ENCODE assay signal across 11 mouse cellular contexts in genomic region chr3:152556919-152557318, GRCm38 (mm10).
DNase-seq lines count a peak whose midpoint lies in the region; TF ChIP-seq lines count a peak whose summit lies in the region.
"Had no signal": no experiment of that assay in that cellular context is flagged by ENCODE, and none has a peak within 500 bp of the region (broad histone marks: within the 10 kb centered on the region; RNA-seq: fewer than 3 reads in every experiment).

No protein-coding gene starts in this region.

- DNase-seq in kidney, adult 2 months = no peak
- no peak for DNase-seq in kidney, adult 18-20 months
- peak; percentile 21 for DNase-seq in thymus, postnatal 4 days
- no peak for DNase-seq in thymus, postnatal 0 days (ENCODE audit: low spot score)
- peak; percentile 57 for DNase-seq in ZHBTc4 (ENCODE audit: low read depth, low spot score)
- DNase-seq in embryo, embryonic 9.5 days (ENCODE audit: extremely low spot score) = no peak
- DNase-seq in T-cell, adult 2 months (ENCODE audit: low spot score) = no peak
- DNase-seq: cerebellum, adult 9-11 months; heart, adult 18-20 months had no signal

- no peaks in the 10 kb centered on the region for H3K27me3 ChIP-seq in kidney, adult 2 months (replicated peaks; ENCODE audit: control insufficient read depth, insufficient read depth, low read length)
- H3K27me3 ChIP-seq: limb, embryonic 13.5 days had no signal

- no peak overlapping the region for H3K4me3 ChIP-seq in kidney, adult 2 months (ENCODE audit: insufficient read depth, low read depth, low read length)
- H3K4me3 ChIP-seq: embryonic facial prominence, embryonic 10.5 days; limb, embryonic 13.5 days had no signal

- H3K36me3 ChIP-seq in kidney, adult 2 months (ENCODE audit: control insufficient read depth, insufficient read depth, low read length) = no peaks in the 10 kb centered on the region
- H3K36me3 ChIP-seq: embryonic facial prominence, embryonic 10.5 days; limb, embryonic 13.5 days had no signal

- WGBS in kidney, adult 2 months = 86% methylated on average over 3 of the region's 3 CpGs

- TF ChIP-seq POLR2A in kidney, adult 2 months (IDR thresholded peaks at IDR 0.05; ENCODE audit: low read depth, low read length) = no peak

- TF ChIP-seq CTCF in kidney, adult 2 months (conservative IDR thresholded peaks at IDR 0.05; ENCODE audit: insufficient read depth, insufficient read length, low read depth, low read length) = 0 out of 2 replicates have a peak, but pooled peaks have one; percentile 18

- H3K4me1 ChIP-seq in kidney, adult 2 months (ENCODE audit: control insufficient read depth, insufficient read depth, low read length) = no peaks in the 10 kb centered on the region
- H3K4me1 ChIP-seq: limb, embryonic 13.5 days had no signal

- no peak overlapping the region for H3K27ac ChIP-seq in kidney, adult 2 months (ENCODE audit: insufficient read depth, low read depth, low read length)
- H3K27ac ChIP-seq: embryonic facial prominence, embryonic 10.5 days; limb, embryonic 13.5 days had no signal

Comparison
In these comparisons a context has a peak if more than half of its experiments do, and no peak if none do; other contexts are left out.
1. DNase-seq: peak in thymus, postnatal 4 days (single experiment) and ZHBTc4 (single experiment); none in kidney, adult 2 months (single experiment), kidney, adult 18-20 months (single experiment), thymus, postnatal 0 days (single experiment), embryo, embryonic 9.5 days (single experiment) and T-cell, adult 2 months (single experiment).